Mouse (Mus musculus): ENCODE measurements around the gene Dleu7. TPM values are rescaled to one million over a fixed set of nuclear protein-coding genes. Genes with fewer than 3 reads are reported as not detected.

Gene Dleu7
- total and polyA plus RNA-seq, 2 experiments from 2014 or later = 16.2 to 31.2 TPM

- no peak for DNase-seq (ENCODE audit: low spot score)
- TF ChIP-seq CTCF (IDR thresholded peaks at IDR 0.05; ENCODE audit: low read depth) = no peak
- Histone ChIP-seq H3K4me2 (ENCODE audit: low read depth, low read length) (no peak overlapping the region), H3K27me3 (ENCODE audit: insufficient read depth, low read length) (no peaks in the 10 kb centered on the region), H3K9ac (replicated peaks; ENCODE audit: low read length) (no peak overlapping the region), H3K4me3 (ENCODE audit: low read length) (no peak overlapping the region), H3K4me1 (ENCODE audit: insufficient read depth, low read length) (no peaks in the 10 kb centered on the region), H3K36me3 (ENCODE audit: insufficient read depth, low read length) (no peaks in the 10 kb centered on the region), H3K27ac (no peak overlapping the region), H3K9me3 (ENCODE audit: low read length) (no peaks in the 10 kb centered on the region)
- 90% methylated on average over 5 of the region's 5 CpGs for WGBS
- no peak for ATAC-seq
Measured at GRCm38 (mm10) chr14:62256066-62256465, 36.8 kb downstream of the Dleu7 start.

GRCm38 (mm10) chr14:62254371-62254770, 38.5 kb downstream of the Dleu7 start:
- no peaks in the 10 kb centered on the region for H3K36me3 ChIP-seq (ENCODE audit: insufficient read depth, low read length)
- H3K9ac ChIP-seq (replicated peaks; ENCODE audit: low read length) = no peak overlapping the region
- no peak overlapping the region for H3K4me2 ChIP-seq (ENCODE audit: low read depth, low read length)
- no peaks in the 10 kb centered on the region for H3K9me3 ChIP-seq (ENCODE audit: low read length)
- no peak overlapping the region for H3K27ac ChIP-seq
- ATAC-seq = no peak
- H3K4me1 ChIP-seq (ENCODE audit: insufficient read depth, low read length) = no peaks in the 10 kb centered on the region
- WGBS = 55% methylated on average over 8 of the region's 8 CpGs
- H3K4me3 ChIP-seq (ENCODE audit: low read length) = no peak overlapping the region
- DNase-seq (ENCODE audit: low spot score) = no peak
- no peak for TF ChIP-seq CTCF (IDR thresholded peaks at IDR 0.05; ENCODE audit: low read depth)
- no peaks in the 10 kb centered on the region for H3K27me3 ChIP-seq (ENCODE audit: insufficient read depth, low read length)

GRCm38 (mm10) chr14:62251999-62252398, 40.8 kb downstream of the Dleu7 start:
- peak; percentile 84 for ATAC-seq
- DNase-seq (ENCODE audit: low spot score) = peak; percentile 87
- H3K4me1 ChIP-seq (ENCODE audit: insufficient read depth, low read length) = no peaks in the 10 kb centered on the region
- no peak overlapping the region for H3K4me3 ChIP-seq (ENCODE audit: low read length)
- H3K27ac ChIP-seq = no peak overlapping the region
- no peaks in the 10 kb centered on the region for H3K27me3 ChIP-seq (ENCODE audit: insufficient read depth, low read length)
- no peak overlapping the region for H3K4me2 ChIP-seq (ENCODE audit: low read depth, low read length)
- H3K36me3 ChIP-seq (ENCODE audit: insufficient read depth, low read length) = no peaks in the 10 kb centered on the region
- H3K9ac ChIP-seq (replicated peaks; ENCODE audit: low read length) = no peak overlapping the region
- peak; percentile 90 for TF ChIP-seq CTCF (IDR thresholded peaks at IDR 0.05; ENCODE audit: low read depth)
- WGBS = 8% methylated on average over 4 of the region's 4 CpGs
- no peaks in the 10 kb centered on the region for H3K9me3 ChIP-seq (ENCODE audit: low read length)

GRCm38 (mm10) chr14:62250046-62250445, 42.8 kb downstream of the Dleu7 start:
- TF ChIP-seq CTCF (IDR thresholded peaks at IDR 0.05; ENCODE audit: low read depth) = no peak
- DNase-seq (ENCODE audit: low spot score) (no peak), ATAC-seq (no peak)
- no peaks in the 10 kb centered on the region for H3K36me3 ChIP-seq (ENCODE audit: insufficient read depth, low read length)
- no peak overlapping the region for H3K9ac ChIP-seq (replicated peaks; ENCODE audit: low read length)
- no peaks in the 10 kb centered on the region for H3K27me3 ChIP-seq (ENCODE audit: insufficient read depth, low read length)
- H3K27ac ChIP-seq = no peak overlapping the region
- 53% methylated on average over 3 of the region's 3 CpGs for WGBS
- H3K4me3 ChIP-seq (ENCODE audit: low read length) = no peak overlapping the region
- no peaks in the 10 kb centered on the region for H3K4me1 ChIP-seq (ENCODE audit: insufficient read depth, low read length)
- H3K4me2 ChIP-seq (ENCODE audit: low read depth, low read length) = no peak overlapping the region
- no peaks in the 10 kb centered on the region for H3K9me3 ChIP-seq (ENCODE audit: low read length)

GRCm38 (mm10) chr14:62249251-62249650, 43.6 kb downstream of the Dleu7 start:
- Histone ChIP-seq H3K4me3 (ENCODE audit: low read length) (no peak overlapping the region), H3K36me3 (ENCODE audit: insufficient read depth, low read length) (no peaks in the 10 kb centered on the region), H3K27ac (no peak overlapping the region), H3K9ac (replicated peaks; ENCODE audit: low read length) (no peak overlapping the region), H3K9me3 (ENCODE audit: low read length) (no peaks in the 10 kb centered on the region), H3K27me3 (ENCODE audit: insufficient read depth, low read length) (no peaks in the 10 kb centered on the region), H3K4me2 (ENCODE audit: low read depth, low read length) (no peak overlapping the region), H3K4me1 (ENCODE audit: insufficient read depth, low read length) (no peaks in the 10 kb centered on the region)
- no peak for ATAC-seq
- WGBS = 98% methylated on average over 2 of the region's 2 CpGs
- no peak for TF ChIP-seq CTCF (IDR thresholded peaks at IDR 0.05; ENCODE audit: low read depth)
- DNase-seq (ENCODE audit: low spot score) = no peak

- Histone ChIP-seq H3K27me3 (ENCODE audit: insufficient read depth, low read length) (no peaks in the 10 kb centered on the region), H3K9me3 (ENCODE audit: low read length) (no peaks in the 10 kb centered on the region), H3K4me1 (ENCODE audit: insufficient read depth, low read length) (no peaks in the 10 kb centered on the region), H3K4me2 (ENCODE audit: low read depth, low read length) (no peak overlapping the region), H3K27ac (no peak overlapping the region), H3K4me3 (ENCODE audit: low read length) (no peak overlapping the region), H3K9ac (replicated peaks; ENCODE audit: low read length) (no peak overlapping the region), H3K36me3 (ENCODE audit: insufficient read depth, low read length) (no peaks in the 10 kb centered on the region)
- 78% methylated on average over 10 of the region's 10 CpGs for WGBS
- TF ChIP-seq CTCF (IDR thresholded peaks at IDR 0.05; ENCODE audit: low read depth) = no peak
- DNase-seq (ENCODE audit: low spot score) (no peak), ATAC-seq (no peak)
Measured at GRCm38 (mm10) chr14:62248796-62249195, 44.1 kb downstream of the Dleu7 start.

- TF ChIP-seq CTCF (IDR thresholded peaks at IDR 0.05; ENCODE audit: low read depth) = no peak
- Histone ChIP-seq H3K9ac (replicated peaks; ENCODE audit: low read length) (no peak overlapping the region), H3K4me2 (ENCODE audit: low read depth, low read length) (no peak overlapping the region), H3K4me3 (ENCODE audit: low read length) (no peak overlapping the region), H3K36me3 (ENCODE audit: insufficient read depth, low read length) (no peaks in the 10 kb centered on the region), H3K4me1 (ENCODE audit: insufficient read depth, low read length) (no peaks in the 10 kb centered on the region), H3K9me3 (ENCODE audit: low read length) (no peaks in the 10 kb centered on the region), H3K27ac (no peak overlapping the region), H3K27me3 (ENCODE audit: insufficient read depth, low read length) (no peaks in the 10 kb centered on the region)
- WGBS = 70% methylated on average over 7 of the region's 7 CpGs
- no peak for DNase-seq (ENCODE audit: low spot score)
- ATAC-seq = no peak
Measured at GRCm38 (mm10) chr14:62248345-62248744, 44.5 kb downstream of the Dleu7 start.
